Mouse (Mus musculus): ENCODE results near the gene Pard3b.

DNA sequence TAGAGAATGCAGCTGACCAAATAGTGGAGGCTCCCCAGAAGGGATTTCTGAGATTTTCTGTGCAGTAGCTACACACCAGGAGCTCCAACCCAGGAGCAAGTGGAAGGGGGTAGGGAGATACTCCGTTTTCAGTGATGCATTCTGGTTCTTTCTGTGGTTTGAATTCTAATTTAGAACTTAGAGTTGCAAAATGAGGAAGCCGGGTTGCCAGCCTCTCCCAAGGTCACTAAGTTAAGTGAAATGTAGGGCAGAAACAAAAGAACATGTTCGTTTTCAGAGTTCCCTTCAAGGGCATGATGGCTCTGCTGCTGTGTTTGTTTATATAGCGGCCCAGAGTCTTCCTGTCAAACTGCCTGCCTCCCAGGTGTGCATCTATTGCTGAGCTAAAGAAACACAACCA is 754.2 kb downstream of the Pard3b start:
- TF ChIP-seq CTCF (IDR thresholded peaks at IDR 0.05; ENCODE audit: low read depth) (no peak), EP300 (optimal IDR thresholded peaks at IDR 0.05) (no peak)
